Mouse (Mus musculus): ENCODE results near the gene Tsfm. TPM values are rescaled to one million over a fixed set of nuclear protein-coding genes. Genes with fewer than 3 reads are reported as not detected.
A peak's percentile ranks its signal among the peaks of the same experiment; 100 is the strongest.

The Tsfm gene
- polyA plus RNA-seq, 1 experiment from 2014 or later, result 110 TPM

GRCm38 (mm10) chr10:127061513-127061912 is 30.9 kb upstream of the Tsfm start:
- Histone ChIP-seq H3K27me3 (ENCODE audit: poor library complexity, severe bottlenecking) (peaks cover 42% of the 10 kb centered on the region), H3K36me3 (replicated peaks) (peaks cover 36% of the 10 kb centered on the region), H3K9me3 (no peaks in the 10 kb centered on the region), H3K4me3 (peak overlapping the region; percentile 97; the same call in 1 of the 2 replicates), H3K27ac (0 out of 2 replicates have a peak overlapping the region, but pooled peaks have one; percentile 65), H3K4me1 (peaks cover 68% of the 10 kb centered on the region)
- WGBS, result 77% methylated on average over 2 of the region's 2 CpGs
- no peak for DNase-seq (ENCODE audit: extremely low spot score, low spot score)

GRCm38 (mm10) chr10:127061085-127061484 is 30.4 kb upstream of the Tsfm start:
- H3K27me3 ChIP-seq (ENCODE audit: poor library complexity, severe bottlenecking), result peaks cover 42% of the 10 kb centered on the region

GRCm38 (mm10) chr10:127059968-127060916 is 29.6 kb upstream of the Tsfm start, which contains the start of gene March9:
Gene March9, minus strand, starts transcription at chr10:127060184.
- peak within 1 kb of the TSS; percentile 97 for H3K4me3 ChIP-seq
- peak; percentile 72 for DNase-seq (ENCODE audit: extremely low spot score, low spot score)
- WGBS, result under 1% methylated on average over 61 of the region's 72 CpGs
- peaks cover 42% of the 10 kb centered on the region for H3K27me3 ChIP-seq (ENCODE audit: poor library complexity, severe bottlenecking)
- peak within 1 kb of the TSS; percentile 96 for H3K27ac ChIP-seq
- H3K4me1 ChIP-seq, result peaks cover 58% of the 10 kb centered on the region
- no peaks in the 10 kb centered on the region for H3K9me3 ChIP-seq
- H3K36me3 ChIP-seq (replicated peaks), result peaks cover 36% of the 10 kb centered on the region

More at GRCm38 (mm10) chr10:127061085-127061484, 30.4 kb upstream of the Tsfm start:
- peak overlapping the region; percentile 97 for H3K4me3 ChIP-seq
- peaks cover 36% of the 10 kb centered on the region for H3K36me3 ChIP-seq (replicated peaks)
- no peak for DNase-seq (ENCODE audit: extremely low spot score, low spot score)
- H3K4me1 ChIP-seq, result peaks cover 66% of the 10 kb centered on the region
- H3K27ac ChIP-seq, result peak overlapping the region; percentile 65
- no peaks in the 10 kb centered on the region for H3K9me3 ChIP-seq
- 29% methylated on average over 5 of the region's 5 CpGs for WGBS

GRCm38 (mm10) chr10:127059174-127059967 is 28.7 kb upstream of the Tsfm start:
- H3K4me1 ChIP-seq, result peaks cover 49% of the 10 kb centered on the region

GRCm38 (mm10) chr10:127058708-127059107 is 28.1 kb upstream of the Tsfm start:
- Histone ChIP-seq H3K27ac (peak overlapping the region; percentile 96; the same call in 1 of the 2 replicates), H3K4me1 (peaks cover 47% of the 10 kb centered on the region), H3K27me3 (ENCODE audit: poor library complexity, severe bottlenecking) (peaks cover 42% of the 10 kb centered on the region), H3K9me3 (no peaks in the 10 kb centered on the region), H3K4me3 (peak overlapping the region; percentile 97), H3K36me3 (replicated peaks) (peaks cover 40% of the 10 kb centered on the region)
- 11% methylated on average over 8 of the region's 8 CpGs for WGBS
- DNase-seq (ENCODE audit: extremely low spot score, low spot score), result no peak

More at GRCm38 (mm10) chr10:127059174-127059967, 28.7 kb upstream of the Tsfm start:
- Histone ChIP-seq H3K27me3 (ENCODE audit: poor library complexity, severe bottlenecking) (peaks cover 42% of the 10 kb centered on the region), H3K27ac (peak overlapping the region; percentile 96), H3K36me3 (replicated peaks) (peaks cover 36% of the 10 kb centered on the region), H3K4me3 (peak overlapping the region; percentile 97), H3K9me3 (no peaks in the 10 kb centered on the region)
- 1% methylated on average over 76 of the region's 92 CpGs for WGBS
- peak; percentile 52 for DNase-seq (ENCODE audit: extremely low spot score, low spot score)

GRCm38 (mm10) chr10:127058161-127058560 is 27.5 kb upstream of the Tsfm start:
- WGBS, result 2% methylated on average over 9 of the region's 9 CpGs
- H3K36me3 ChIP-seq (replicated peaks), result peaks cover 42% of the 10 kb centered on the region
- peaks cover 42% of the 10 kb centered on the region for H3K27me3 ChIP-seq (ENCODE audit: poor library complexity, severe bottlenecking)
- H3K4me3 ChIP-seq, result peak overlapping the region; percentile 97
- DNase-seq (ENCODE audit: extremely low spot score, low spot score), result peak; percentile 83
- H3K4me1 ChIP-seq, result peaks cover 47% of the 10 kb centered on the region
- peak overlapping the region; percentile 2; the same call in 1 of the 2 replicates for H3K27ac ChIP-seq
- H3K9me3 ChIP-seq, result no peaks in the 10 kb centered on the region

GRCm38 (mm10) chr10:127056490-127056889 is 25.9 kb upstream of the Tsfm start:
- Histone ChIP-seq H3K36me3 (replicated peaks) (peaks cover 45% of the 10 kb centered on the region), H3K27ac (no peak overlapping the region), H3K9me3 (no peaks in the 10 kb centered on the region), H3K4me1 (peaks cover 37% of the 10 kb centered on the region), H3K27me3 (ENCODE audit: poor library complexity, severe bottlenecking) (peaks cover 48% of the 10 kb centered on the region), H3K4me3 (no peak overlapping the region)
- no peak for DNase-seq (ENCODE audit: extremely low spot score, low spot score)
- WGBS, result 92% methylated on average over 20 of the region's 20 CpGs

- Histone ChIP-seq H3K9me3 (no peaks in the 10 kb centered on the region), H3K4me1 (peaks cover 27% of the 10 kb centered on the region), H3K27me3 (ENCODE audit: poor library complexity, severe bottlenecking) (peaks cover 48% of the 10 kb centered on the region), H3K36me3 (replicated peaks) (peaks cover 45% of the 10 kb centered on the region), H3K27ac (no peak overlapping the region), H3K4me3 (no peak overlapping the region)
- DNase-seq (ENCODE audit: extremely low spot score, low spot score), result no peak
- WGBS, result 95% methylated on average over 8 of the region's 8 CpGs
Observed at GRCm38 (mm10) chr10:127055406-127055805, 24.8 kb upstream of the Tsfm start.

- WGBS, result 74% methylated on average over 4 of the region's 4 CpGs
- Histone ChIP-seq H3K4me3 (no peak overlapping the region), H3K27ac (no peak overlapping the region), H3K4me1 (peaks cover 24% of the 10 kb centered on the region), H3K27me3 (ENCODE audit: poor library complexity, severe bottlenecking) (peaks cover 48% of the 10 kb centered on the region), H3K36me3 (replicated peaks) (peaks cover 45% of the 10 kb centered on the region), H3K9me3 (no peaks in the 10 kb centered on the region)
- DNase-seq (ENCODE audit: extremely low spot score, low spot score), result no peak
Observed at GRCm38 (mm10) chr10:127054646-127055045, 24.0 kb upstream of the Tsfm start.

- H3K4me1 ChIP-seq, result peaks cover 21% of the 10 kb centered on the region
- DNase-seq (ENCODE audit: extremely low spot score, low spot score), result no peak
- peaks cover 41% of the 10 kb centered on the region for H3K36me3 ChIP-seq (replicated peaks)
- peaks cover 61% of the 10 kb centered on the region for H3K27me3 ChIP-seq (ENCODE audit: poor library complexity, severe bottlenecking)
- H3K4me3 ChIP-seq, result peak overlapping the region; percentile 39; the same call in 1 of the 2 replicates
- no peaks in the 10 kb centered on the region for H3K9me3 ChIP-seq
- no peak overlapping the region for H3K27ac ChIP-seq
- WGBS, result 17% methylated on average over 10 of the region's 10 CpGs
Observed at GRCm38 (mm10) chr10:127050119-127050474, 19.5 kb upstream of the Tsfm start.

- H3K9me3 ChIP-seq, result no peaks in the 10 kb centered on the region
- H3K27me3 ChIP-seq (ENCODE audit: poor library complexity, severe bottlenecking), result peaks cover 61% of the 10 kb centered on the region
- H3K4me1 ChIP-seq, result peaks cover 21% of the 10 kb centered on the region
- DNase-seq (ENCODE audit: extremely low spot score, low spot score), result no peak
- H3K27ac ChIP-seq, result no peak overlapping the region
- H3K36me3 ChIP-seq (replicated peaks), result peaks cover 41% of the 10 kb centered on the region
- WGBS, result 3% methylated on average over 29 of the region's 29 CpGs
- peak overlapping the region; percentile 39 for H3K4me3 ChIP-seq
Observed at GRCm38 (mm10) chr10:127049395-127050118, 18.9 kb upstream of the Tsfm start.
